In genomic region chr15:78787287-78787856, GRCm38 (mm10) we compare ENCODE assay signal across 11 mouse cellular contexts. TPM values are rescaled to one million over a fixed set of nuclear protein-coding genes. Genes with fewer than 3 reads are reported as not detected.
DNase-seq lines count a peak whose midpoint lies in the region; ATAC-seq and TF ChIP-seq lines count a peak whose summit lies in the region.
"Had no signal": no experiment of that assay in that cellular context is flagged by ENCODE, and none has a peak within 500 bp of the region (broad histone marks: within the 10 kb centered on the region; RNA-seq: fewer than 3 reads in every experiment).

No protein-coding gene starts in this region.

- no peaks in the 10 kb centered on the region for H3K36me3 ChIP-seq in E14TG2a.4 (ENCODE audit: insufficient read depth, low read length)
- peaks cover 5% of the 10 kb centered on the region; the same call in 1 of the 2 replicates for H3K36me3 ChIP-seq in heart, embryonic 12.5 days
- H3K36me3 ChIP-seq in kidney, embryonic 15.5 days: peaks cover 45% of the 10 kb centered on the region

- 0 out of 2 replicates have a peak overlapping the region, but pooled peaks have one; percentile 3 for H3K4me3 ChIP-seq in E14TG2a.4 (replicated peaks; ENCODE audit: low read length)
- no peak overlapping the region for H3K4me3 ChIP-seq in heart, embryonic 12.5 days
- no peak overlapping the region for H3K4me3 ChIP-seq in kidney, embryonic 15.5 days (replicated peaks)

- no peak for ATAC-seq in heart, embryonic 12.5 days (ENCODE audit: insufficient number of reproducible peaks, low FRiP score)
- no peak for ATAC-seq in kidney, embryonic 15.5 days (replicated peaks; ENCODE audit: low FRiP score)

- H3K9ac ChIP-seq in heart, embryonic 12.5 days: no peak overlapping the region
- no peak overlapping the region for H3K9ac ChIP-seq in kidney, embryonic 15.5 days

- H3K4me1 ChIP-seq in E14TG2a.4 (replicated peaks; ENCODE audit: low read depth, low read length): peaks cover 58% of the 10 kb centered on the region
- H3K4me1 ChIP-seq in heart, embryonic 12.5 days (replicated peaks): peaks cover 39% of the 10 kb centered on the region
- H3K4me1 ChIP-seq in kidney, embryonic 15.5 days: peaks cover 31% of the 10 kb centered on the region

- no peak overlapping the region for H3K4me2 ChIP-seq in heart, embryonic 12.5 days
- H3K4me2 ChIP-seq in kidney, embryonic 15.5 days: no peak overlapping the region

- TF ChIP-seq CTCF in E14TG2a.4 (conservative IDR thresholded peaks at IDR 0.05; ENCODE audit: low read length): no peak

- intact Hi-C loops in gastrocnemius, postnatal 14 days (cut with DNase I; ENCODE audit: low total_unique reads): no loop called here

- 0 out of 2 replicates have a peak, but pooled peaks cover 5% of the 10 kb centered on the region for H3K27me3 ChIP-seq in E14TG2a.4 (ENCODE audit: insufficient read depth, low read length)
- no peaks in the 10 kb centered on the region for H3K27me3 ChIP-seq in heart, embryonic 12.5 days (replicated peaks)
- peaks cover 8% of the 10 kb centered on the region; the same call in 1 of the 2 replicates for H3K27me3 ChIP-seq in kidney, embryonic 15.5 days

- no peaks in the 10 kb centered on the region for H3K9me3 ChIP-seq in E14TG2a.4 (ENCODE audit: low read length)
- H3K9me3 ChIP-seq in heart, embryonic 12.5 days (replicated peaks): no peaks in the 10 kb centered on the region
- H3K9me3 ChIP-seq in kidney, embryonic 15.5 days (replicated peaks): no peaks in the 10 kb centered on the region

- DNase-seq in gastrocnemius, postnatal 25 days: peak; percentile 32
- DNase-seq in gastrocnemius, postnatal 14 days: no peak
- DNase-seq in cerebellum, postnatal 14 days: no peak
- no peak for DNase-seq in embryo, embryonic 9.5 days (ENCODE audit: extremely low spot score)
- no peak for DNase-seq in thymus, postnatal 10 days (ENCODE audit: low spot score in 2 of 2)
- DNase-seq: cerebellum, adult 9-11 months; gastrocnemius, postnatal 10 days; left cerebral cortex, postnatal 4 days had no signal

- H3K27ac ChIP-seq in heart, embryonic 12.5 days (ENCODE audit: poor library complexity, severe bottlenecking): peak overlapping the region; percentile 70
- H3K27ac ChIP-seq in kidney, embryonic 15.5 days: peak overlapping the region; percentile 43

- WGBS in heart, embryonic 12.5 days: 63% methylated on average over 9 of the region's 9 CpGs
- WGBS in kidney, embryonic 15.5 days: 48% methylated on average over 9 of the region's 9 CpGs

RNA-seq across cellular contexts. Expression of gene Mfng, which starts 14.1 kb away (rescaled TPM):
- total RNA-seq in gastrocnemius, postnatal 25 days (2021): 1 to 10 TPM; 2.4 to 6.4 TPM
- total RNA-seq in gastrocnemius, postnatal 14 days (2021): 1 to 10 TPM; 5.6 to 7.1 TPM
- polyA plus RNA-seq in heart, embryonic 12.5 days (2016; fragmentation: Nextera tagmentation; extraction: Ambion mirVana): 7.3 and 7.9 TPM in 2 replicates
- polyA plus RNA-seq in kidney, embryonic 15.5 days (2015; fragmentation: Nextera tagmentation; extraction: Ambion mirVana): 25.4 and 25.6 TPM in 2 replicates

RNA-seq across cellular contexts. Expression of gene Card10, which starts 15.5 kb away (rescaled TPM):
- 1 to 10 TPM; 6.4 to 7.8 TPM for total RNA-seq in gastrocnemius, postnatal 25 days (2021)
- 1 to 10 TPM; 9.6 to 9.7 TPM for total RNA-seq in gastrocnemius, postnatal 14 days (2021)
- polyA plus RNA-seq in heart, embryonic 12.5 days (2016; fragmentation: Nextera tagmentation; extraction: Ambion mirVana): 6.1 and 7.5 TPM in 2 replicates
- 9.1 and 9.5 TPM in 2 replicates for polyA plus RNA-seq in kidney, embryonic 15.5 days (2015; fragmentation: Nextera tagmentation; extraction: Ambion mirVana)

RNA-seq across cellular contexts. Expression of gene Cdc42ep1, which starts 55.1 kb away (rescaled TPM):
- 10 to 100 TPM in 1 of 2 experiments, 1 to 10 TPM in 1; 9.3 to 10.5 TPM for total RNA-seq in gastrocnemius, postnatal 25 days (2021)
- total RNA-seq in gastrocnemius, postnatal 14 days (2021): 10 to 100 TPM; 22.7 to 23.6 TPM
- polyA plus RNA-seq in heart, embryonic 12.5 days (2016; fragmentation: Nextera tagmentation; extraction: Ambion mirVana): 40.5 and 40.8 TPM in 2 replicates
- polyA plus RNA-seq in kidney, embryonic 15.5 days (2015; fragmentation: Nextera tagmentation; extraction: Ambion mirVana): 46.2 and 51.1 TPM in 2 replicates
